ENCODE assay signal across 15 mouse cellular contexts in the genomic region with DNA sequence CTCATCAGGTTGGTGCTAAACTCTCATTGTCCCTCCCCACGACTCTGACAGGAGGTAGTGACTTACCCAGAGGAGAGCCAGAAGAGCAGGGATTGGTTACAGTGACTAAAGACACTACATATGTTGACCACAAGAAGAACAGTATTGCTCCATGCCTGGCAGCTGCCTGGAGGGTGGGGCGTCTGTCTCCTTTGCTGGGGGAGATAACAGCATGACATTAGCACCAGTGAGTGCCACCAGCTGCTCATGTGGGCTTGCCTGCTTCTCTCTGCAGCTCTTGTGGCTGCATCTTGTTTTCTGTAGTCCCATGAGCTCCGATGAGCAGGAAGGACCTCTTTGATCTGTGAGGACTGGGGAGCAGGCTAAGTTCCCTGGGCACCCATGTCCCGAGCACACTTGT. TPM values are rescaled to one million over a fixed set of nuclear protein-coding genes. Genes with fewer than 3 reads are reported as not detected.
DNase-seq lines count a peak whose midpoint lies in the region; ATAC-seq and TF ChIP-seq lines count a peak whose summit lies in the region.
"Had no signal": no experiment of that assay in that cellular context is flagged by ENCODE, and none has a peak within 500 bp of the region (broad histone marks: within the 10 kb centered on the region; RNA-seq: fewer than 3 reads in every experiment).

No protein-coding gene starts in this region.

- no peak overlapping the region for H3K9ac ChIP-seq in heart, adult 2 months (ENCODE audit: low read depth, low read length)
- H3K9ac ChIP-seq in heart, embryonic 12.5 days = no peak overlapping the region
- H3K9ac ChIP-seq in liver, embryonic 12.5 days = no peak overlapping the region
- H3K9ac ChIP-seq: embryonic facial prominence, embryonic 15.5 days; limb, embryonic 13.5 days; midbrain, embryonic 12.5 days; neural tube, embryonic 13.5 days had no signal

- H3K36me3 ChIP-seq in heart, adult 2 months (ENCODE audit: control insufficient read depth, insufficient read depth, low read length) = no peaks in the 10 kb centered on the region
- no peaks in the 10 kb centered on the region for H3K36me3 ChIP-seq in heart, embryonic 12.5 days
- H3K36me3 ChIP-seq in liver, embryonic 12.5 days = no peaks in the 10 kb centered on the region
- H3K36me3 ChIP-seq: embryonic facial prominence, embryonic 15.5 days; limb, embryonic 13.5 days; midbrain, embryonic 12.5 days; neural tube, embryonic 13.5 days had no signal

- peak; percentile 66 to 70 for DNase-seq in heart, adult 2 months
- DNase-seq in urinary bladder, postnatal 25 days (ENCODE audit: low spot score) = peak; percentile 37
- DNase-seq in urinary bladder, postnatal 10 days (ENCODE audit: low spot score) = no peak
- DNase-seq in thymus, postnatal 14 days = no peak
- DNase-seq in adrenal gland, postnatal 14 days = no peak
- DNase-seq in kidney, postnatal 36 days = no peak
- DNase-seq: kidney, adult 11 months had no signal

- no peaks in the 10 kb centered on the region; the same call in 1 of the 2 replicates for H3K4me1 ChIP-seq in heart, adult 2 months (ENCODE audit: control insufficient read depth, insufficient read depth, low read length)
- H3K4me1 ChIP-seq in heart, embryonic 12.5 days (replicated peaks) = peaks cover 12% of the 10 kb centered on the region
- 0 out of 2 replicates have a peak, but pooled peaks cover 21% of the 10 kb centered on the region for H3K4me1 ChIP-seq in liver, embryonic 12.5 days
- H3K4me1 ChIP-seq: midbrain, embryonic 12.5 days; neural tube, embryonic 13.5 days had no signal

- no peak overlapping the region for H3K4me3 ChIP-seq in heart, adult 2 months
- H3K4me3 ChIP-seq in heart, embryonic 12.5 days = no peak overlapping the region
- H3K4me3 ChIP-seq in liver, embryonic 12.5 days = peak overlapping the region; percentile 22
- H3K4me3 ChIP-seq: embryonic facial prominence, embryonic 15.5 days; limb, embryonic 13.5 days; midbrain, embryonic 12.5 days; neural tube, embryonic 13.5 days had no signal

- H3K27me3 ChIP-seq in heart, adult 2 months (ENCODE audit: control insufficient read depth, insufficient read depth, low read length) = no peaks in the 10 kb centered on the region
- H3K27me3 ChIP-seq in heart, embryonic 12.5 days (replicated peaks) = peaks cover 70% of the 10 kb centered on the region
- peaks cover 8% of the 10 kb centered on the region; the same call in 1 of the 2 replicates for H3K27me3 ChIP-seq in liver, embryonic 12.5 days (replicated peaks)
- H3K27me3 ChIP-seq: midbrain, embryonic 12.5 days; neural tube, embryonic 13.5 days had no signal

- no peak for ATAC-seq in heart, embryonic 12.5 days (ENCODE audit: insufficient number of reproducible peaks, low FRiP score)
- ATAC-seq in liver, embryonic 12.5 days = peak; percentile 88

- no peak for TF ChIP-seq CTCF in heart, adult 2 months (IDR thresholded peaks at IDR 0.05)

- no peaks in the 10 kb centered on the region for H3K9me3 ChIP-seq in heart, embryonic 12.5 days (replicated peaks)
- no peaks in the 10 kb centered on the region for H3K9me3 ChIP-seq in liver, embryonic 12.5 days (replicated peaks)
- H3K9me3 ChIP-seq: embryonic facial prominence, embryonic 15.5 days; limb, embryonic 13.5 days; midbrain, embryonic 12.5 days; neural tube, embryonic 13.5 days had no signal

- no peak for TF ChIP-seq POLR2A in heart, adult 2 months (IDR thresholded peaks at IDR 0.05; ENCODE audit: insufficient read depth, low read depth, low read length)

- TF ChIP-seq EP300 in heart, adult 2 months (IDR thresholded peaks at IDR 0.05; ENCODE audit: insufficient read depth, low read depth, low read length) = no peak

- H3K27ac ChIP-seq in heart, adult 2 months = no peak overlapping the region
- H3K27ac ChIP-seq in heart, embryonic 12.5 days (ENCODE audit: poor library complexity, severe bottlenecking) = no peak overlapping the region
- no peak overlapping the region; the same call in 1 of the 2 replicates for H3K27ac ChIP-seq in liver, embryonic 12.5 days
- H3K27ac ChIP-seq: embryonic facial prominence, embryonic 15.5 days; limb, embryonic 13.5 days; midbrain, embryonic 12.5 days; neural tube, embryonic 13.5 days had no signal

- intact Hi-C loops in heart, adult 2 months (cut with DNase I) = no loop called here

- H3K4me2 ChIP-seq in heart, embryonic 12.5 days = no peak overlapping the region
- peak overlapping the region; percentile 39 for H3K4me2 ChIP-seq in liver, embryonic 12.5 days
- H3K4me2 ChIP-seq: embryonic facial prominence, embryonic 15.5 days; limb, embryonic 13.5 days; midbrain, embryonic 12.5 days; neural tube, embryonic 13.5 days had no signal

- no peaks in the 10 kb centered on the region for H3K79me2 ChIP-seq in heart, adult 2 months (replicated peaks; ENCODE audit: control insufficient read depth, insufficient read depth, low read length)

- WGBS in heart, adult 2 months = 39% methylated on average over 4 of the region's 4 CpGs
- WGBS in heart, embryonic 12.5 days = 23% methylated on average over 4 of the region's 4 CpGs
- 24% methylated on average over 4 of the region's 4 CpGs for WGBS in liver, embryonic 12.5 days (ENCODE audit: insufficient replicate concordance)

RNA-seq across cellular contexts. Expression of gene Smoc2, which starts 29.7 kb away (rescaled TPM):
- total RNA-seq in heart, adult 2 months (2021) = 10 to 100 TPM; 36.5 to 55.4 TPM
- 54.9 and 104 TPM in 2 replicates for polyA plus RNA-seq in heart, adult 2 months (2012; rRNA removed)
- polyA plus RNA-seq in heart, embryonic 12.5 days (2016; fragmentation: Nextera tagmentation; extraction: Ambion mirVana) = 30.7 and 31.4 TPM in 2 replicates
- polyA plus RNA-seq in liver, embryonic 12.5 days (2016; fragmentation: Nextera tagmentation; extraction: Ambion mirVana) = 5.9 and 6.9 TPM in 2 replicates
- total RNA-seq in adrenal gland, postnatal 14 days (2021) = 33.3 and 35.1 TPM in 2 replicates
- total RNA-seq: common myeloid progenitor, adult 5-6 weeks; hematopoietic stem cell, adult 5-6 weeks had no signal

RNA-seq across cellular contexts. Expression of gene Dact2, which starts 45.5 kb away (rescaled TPM):
- total RNA-seq in heart, adult 2 months (2021) = 1 to 10 TPM in 1 of 2 experiments, under 1 TPM in 1; 0.80 to 1.4 TPM
- polyA plus RNA-seq in heart, adult 2 months (2012; rRNA removed) = 0.76 and 1.00 TPM in 2 replicates
- polyA plus RNA-seq in heart, embryonic 12.5 days (2016; fragmentation: Nextera tagmentation; extraction: Ambion mirVana) = 1.7 and 2.4 TPM in 2 replicates
- polyA plus RNA-seq in liver, embryonic 12.5 days (2016; fragmentation: Nextera tagmentation; extraction: Ambion mirVana) = 0.85 and 1.4 TPM in 2 replicates
- 1.4 and 2.0 TPM in 2 replicates for total RNA-seq in adrenal gland, postnatal 14 days (2021)
- total RNA-seq: common myeloid progenitor, adult 5-6 weeks; hematopoietic stem cell, adult 5-6 weeks had no signal

Comparison
In these comparisons a context has a peak if more than half of its experiments do, and no peak if none do; other contexts are left out.
1. DNase-seq: peak in heart, adult 2 months (2 of 2) and urinary bladder, postnatal 25 days (single experiment); none in urinary bladder, postnatal 10 days (single experiment), thymus, postnatal 14 days (single experiment), adrenal gland, postnatal 14 days (single experiment) and kidney, postnatal 36 days (0 of 2).